Mouse (Mus musculus) cerebellum, adult 2 months (tissue): ENCODE data around the gene Btbd16. TPM values are rescaled to one million over a fixed set of nuclear protein-coding genes. Genes with fewer than 3 reads are reported as not detected.
A peak's percentile ranks its signal among the peaks of the same experiment; 100 is the strongest.

Source experiments
- DNase-seq, 2 experiments: peaks; one replicate each; pipeline ENCODE4 v3.0.0; 2021
- H3K27ac ChIP-seq: fragments of 200-500 bp; 2 replicates; pipeline ENCODE4 v1.5.1; 2012; ENCODE audit warnings: low read length, control low read depth, inconsistent platforms; ENCODE audit not compliant: insufficient read depth
- H3K27me3 ChIP-seq: fragments of 200-500 bp; 2 replicates; pipeline ENCODE4 v1.6.1; 2012; ENCODE audit warnings: inconsistent platforms, mild to moderate bottlenecking, low read length, moderate library complexity; ENCODE audit not compliant: control insufficient read depth, insufficient read depth
- H3K4me1 ChIP-seq: fragments of 200-500 bp; 2 replicates; pipeline ENCODE4 v1.6.1; 2011; ENCODE audit warnings: low read length; ENCODE audit not compliant: control insufficient read depth, insufficient read depth
- H3K4me3 ChIP-seq: fragments of 200-500 bp; replicated peaks from 2 replicates; pipeline ENCODE3; 2011; ENCODE audit warnings: mild to moderate bottlenecking, low read depth, low read length, control low read depth; ENCODE audit not compliant: insufficient read depth
- CTCF ChIP-seq: fragments of 200-500 bp; IDR thresholded peaks from 2 replicates; pipeline ENCODE4 v1.5.1; 2011; ENCODE audit warnings: low read depth, mild to moderate bottlenecking, control low read depth, low read length, moderate library complexity, borderline replicate concordance; ENCODE audit not compliant: insufficient read depth
- POLR2A ChIP-seq: fragments of 200-500 bp; IDR thresholded peaks from 2 replicates; pipeline ENCODE4 v1.6.1; 2011; ENCODE audit warnings: low read length, control low read depth, borderline replicate concordance; ENCODE audit not compliant: insufficient read depth
- WGBS: fragments of 180-500 bp; shearing (Covaris S2); methylation state at CpG from one replicate; pipeline ENCODE4 v1.1.7; 2018; 5-methylcytosine and 5-hydroxymethylcytosine counted together
- polyA plus RNA-seq: library from polyadenylated mRNA; depleted of rRNA; stranded (reverse); fragments of >200 nt; gene quantifications from 2 replicates; pipeline ENCODE4 v1.2.3, GENCODE M21; 2012

Btbd16 gene
- polyA plus RNA-seq, 1 experiment = 0.47 TPM

GRCm38 (mm10) chr7:130757326-130757865 lies 16.5 kb upstream of the Btbd16 start:
- no peak overlapping the region for H3K4me3 ChIP-seq

GRCm38 (mm10) chr7:130762071-130762897 lies 11.6 kb upstream of the Btbd16 start:
- peak; percentile 72 to 75 for DNase-seq
- WGBS = 28% methylated on average over 17 of the region's 17 CpGs
- Histone ChIP-seq H3K4me3 (no peak overlapping the region), H3K4me1 (no peaks in the 10 kb centered on the region), H3K27me3 (no peaks in the 10 kb centered on the region), H3K27ac (no peak overlapping the region)
- TF ChIP-seq POLR2A (no peak), CTCF (peak; percentile 86)

More at GRCm38 (mm10) chr7:130757326-130757865, 16.5 kb upstream of the Btbd16 start:
- no peak for DNase-seq
- WGBS = 90% methylated on average over 11 of the region's 11 CpGs
- no peaks in the 10 kb centered on the region for H3K27me3 ChIP-seq
- TF ChIP-seq CTCF (no peak), POLR2A (no peak)
- H3K4me1 ChIP-seq = no peaks in the 10 kb centered on the region
- H3K27ac ChIP-seq = no peak overlapping the region

GRCm38 (mm10) chr7:130764160-130764559 lies 9.7 kb upstream of the Btbd16 start:
- Histone ChIP-seq H3K27ac (no peak overlapping the region), H3K4me3 (no peak overlapping the region), H3K4me1 (no peaks in the 10 kb centered on the region), H3K27me3 (no peaks in the 10 kb centered on the region)
- no peak for DNase-seq
- TF ChIP-seq POLR2A (no peak), CTCF (no peak)
- WGBS = 94% methylated on average over 17 of the region's 17 CpGs

GRCm38 (mm10) chr7:130766411-130767170 lies 7.3 kb upstream of the Btbd16 start:
- Histone ChIP-seq H3K27me3 (no peaks in the 10 kb centered on the region), H3K4me1 (no peaks in the 10 kb centered on the region), H3K27ac (no peak overlapping the region), H3K4me3 (no peak overlapping the region)
- peak; percentile 33 to 48 for DNase-seq
- TF ChIP-seq POLR2A (no peak), CTCF (no peak)
- WGBS = 85% methylated on average over 30 of the region's 30 CpGs

GRCm38 (mm10) chr7:130768151-130768550 lies 5.7 kb upstream of the Btbd16 start:
- no peaks in the 10 kb centered on the region for H3K27me3 ChIP-seq
- no peak for TF ChIP-seq CTCF
- TF ChIP-seq POLR2A = no peak
- H3K4me1 ChIP-seq = no peaks in the 10 kb centered on the region
- 79% methylated on average over 4 of the region's 4 CpGs for WGBS
- no peak overlapping the region for H3K4me3 ChIP-seq
- DNase-seq = no peak
- no peak overlapping the region for H3K27ac ChIP-seq

GRCm38 (mm10) chr7:130770707-130771106 lies 3.2 kb upstream of the Btbd16 start:
- Histone ChIP-seq H3K4me1 (no peaks in the 10 kb centered on the region), H3K27ac (no peak overlapping the region), H3K4me3 (no peak overlapping the region), H3K27me3 (no peaks in the 10 kb centered on the region)
- peak; percentile 77 to 87 for DNase-seq
- TF ChIP-seq POLR2A = no peak
- TF ChIP-seq CTCF = peak; percentile 90
- 13% methylated on average over 3 of the region's 3 CpGs for WGBS

- H3K4me3 ChIP-seq = no peak overlapping the region
- no peak for DNase-seq
- H3K4me1 ChIP-seq = no peaks in the 10 kb centered on the region
- peak; percentile 52; the same call in 1 of the 2 replicates for TF ChIP-seq CTCF
- TF ChIP-seq POLR2A = no peak
- no peak overlapping the region for H3K27ac ChIP-seq
- H3K27me3 ChIP-seq = no peaks in the 10 kb centered on the region
- 79% methylated on average over 11 of the region's 11 CpGs for WGBS
Observed at GRCm38 (mm10) chr7:130773171-130773830, 568 bp upstream of the Btbd16 start.
